Mouse (Mus musculus) olfactory bulb, adult 2 months (tissue): ENCODE measurements around the gene Braf.

Source experiments
- CTCF ChIP-seq: fragments of 200-500 bp; IDR thresholded peaks from 2 replicates; pipeline ENCODE4 v1.5.1; 2012; ENCODE audit warnings: low read depth, mild to moderate bottlenecking, low read length, moderate library complexity; ENCODE audit not compliant: insufficient read depth
- POLR2A ChIP-seq: fragments of 200-500 bp; IDR thresholded peaks from 2 replicates; pipeline ENCODE4 v1.6.1; 2012; ENCODE audit warnings: mild to moderate bottlenecking, low read depth, low read length, moderate library complexity; ENCODE audit not compliant: insufficient read depth

DNA sequence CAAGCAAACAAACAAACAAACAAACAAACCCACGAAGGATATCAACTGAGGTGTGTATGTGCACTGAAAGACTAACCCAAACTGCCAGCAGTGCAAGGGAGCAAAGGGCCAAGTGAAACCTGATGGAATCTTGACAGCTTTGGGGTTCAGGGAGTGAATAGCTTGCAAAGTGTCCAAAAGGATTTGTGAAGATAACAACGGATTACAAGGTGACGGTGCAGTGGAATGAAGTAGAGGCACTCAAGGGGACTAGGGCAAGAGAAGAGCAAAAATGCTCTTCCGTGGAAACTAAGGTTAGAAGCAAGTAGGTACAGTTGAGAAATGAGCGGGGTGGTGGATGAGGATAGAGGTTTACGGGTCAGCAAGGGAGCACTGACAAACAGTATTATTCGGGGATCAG is 1.2 kb downstream of the Braf start:
- TF ChIP-seq POLR2A (no peak), CTCF (no peak)
